Mouse (Mus musculus) brain, embryonic 14.5 days (tissue): ENCODE results near the gene Hilpda.

Experiments used
- CTCF ChIP-seq: fragments of 200-500 bp; IDR thresholded peaks from 2 replicates; pipeline ENCODE4 v1.5.1; 2012; ENCODE audit warnings: inconsistent platforms, mild to moderate bottlenecking, moderate library complexity, borderline replicate concordance; ENCODE audit not compliant: insufficient read depth, insufficient read length; ENCODE audit errors: extremely low read depth
- POLR2A ChIP-seq: fragments of 200-500 bp; IDR thresholded peaks from 2 replicates; pipeline ENCODE4 v1.6.1; 2012; ENCODE audit warnings: mild to moderate bottlenecking, inconsistent platforms, borderline replicate concordance; ENCODE audit not compliant: poor library complexity, insufficient read depth, insufficient read length, severe bottlenecking; ENCODE audit errors: extremely low read depth

DNA sequence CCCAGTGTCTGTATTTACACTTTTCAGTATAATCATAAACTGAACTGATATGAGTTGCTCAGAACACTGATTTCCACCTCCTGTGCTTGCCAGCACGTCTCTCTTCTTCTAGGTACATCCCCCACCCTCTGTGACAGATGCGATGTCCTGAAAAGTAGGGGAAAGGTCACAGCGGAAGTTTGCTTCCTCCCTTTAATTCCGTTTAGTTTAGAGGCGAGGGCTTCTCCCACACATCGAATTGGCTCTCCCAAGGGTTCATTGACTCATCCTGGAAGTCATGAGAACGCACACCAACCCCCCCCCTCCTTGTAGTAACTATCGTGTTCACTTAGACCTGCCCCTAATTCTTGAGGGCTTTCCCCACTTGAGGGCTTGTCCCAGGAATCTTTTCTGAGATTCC lies 1.3 kb upstream of the Hilpda start:
- TF ChIP-seq CTCF (no peak), POLR2A (no peak)
